Mouse (Mus musculus) brain, adult 10 weeks (tissue): ENCODE results near the gene Stx1a. TPM values are rescaled to one million over a fixed set of nuclear protein-coding genes. Genes with fewer than 3 reads are reported as not detected.

Source experiments
- polyA plus RNA-seq: library from polyadenylated mRNA; stranded (reverse); fragments of 350-450 nt; fragmentation: Illumina TruSeq; extraction: RNeasy Lipid Tissue Mini Kit (QIAGEN cat#74804); gene quantifications from one replicate; pipeline ENCODE4 v1.2.3, GENCODE M21; 2015; ENCODE audit warnings: low read depth, low replicate concordance

Stx1a gene
- 262 TPM for polyA plus RNA-seq

DNA sequence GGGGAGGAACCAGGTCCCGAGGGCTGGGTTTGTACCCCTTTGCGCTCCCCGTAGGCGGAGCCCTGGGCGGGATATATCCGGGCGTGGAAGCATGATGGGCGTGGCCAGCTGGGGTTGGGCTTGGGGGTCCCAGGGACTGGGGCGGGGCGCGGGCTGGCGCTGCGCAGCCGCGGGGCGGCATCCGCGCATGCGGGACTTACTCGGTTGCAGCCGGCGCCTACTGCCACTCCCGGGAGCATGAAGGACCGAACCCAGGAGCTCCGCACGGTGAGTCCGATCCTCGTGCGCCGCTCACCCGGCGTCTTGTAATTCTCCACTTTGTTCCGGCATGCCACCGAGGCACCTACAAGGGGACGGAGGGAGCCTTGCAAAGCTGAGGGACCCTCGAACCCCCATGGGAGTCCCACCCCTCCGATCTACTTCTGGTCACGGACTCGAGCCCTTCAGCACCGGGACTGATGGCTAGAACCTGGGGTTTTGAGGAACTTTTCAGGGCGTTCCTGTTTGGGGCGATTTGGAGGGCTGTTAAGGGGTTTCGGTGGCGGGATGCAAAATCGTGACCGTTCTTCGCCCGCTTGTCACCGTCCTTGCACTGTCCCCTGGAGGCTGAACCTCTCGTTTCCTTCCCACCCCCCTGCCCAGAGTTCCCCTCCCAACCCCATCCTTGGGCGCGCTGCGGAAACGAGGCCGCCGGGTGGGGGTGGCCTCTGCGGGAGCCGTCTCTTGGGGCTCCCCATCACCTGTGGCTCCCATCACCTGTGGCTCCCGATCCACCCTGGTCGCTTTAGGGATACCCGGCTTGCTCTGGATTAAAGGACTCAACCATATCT is at the start of gene Stx1a:
Gene Stx1a, plus strand, starts transcription at position 139 of the 830 bp plus-strand sequence.

DNA sequence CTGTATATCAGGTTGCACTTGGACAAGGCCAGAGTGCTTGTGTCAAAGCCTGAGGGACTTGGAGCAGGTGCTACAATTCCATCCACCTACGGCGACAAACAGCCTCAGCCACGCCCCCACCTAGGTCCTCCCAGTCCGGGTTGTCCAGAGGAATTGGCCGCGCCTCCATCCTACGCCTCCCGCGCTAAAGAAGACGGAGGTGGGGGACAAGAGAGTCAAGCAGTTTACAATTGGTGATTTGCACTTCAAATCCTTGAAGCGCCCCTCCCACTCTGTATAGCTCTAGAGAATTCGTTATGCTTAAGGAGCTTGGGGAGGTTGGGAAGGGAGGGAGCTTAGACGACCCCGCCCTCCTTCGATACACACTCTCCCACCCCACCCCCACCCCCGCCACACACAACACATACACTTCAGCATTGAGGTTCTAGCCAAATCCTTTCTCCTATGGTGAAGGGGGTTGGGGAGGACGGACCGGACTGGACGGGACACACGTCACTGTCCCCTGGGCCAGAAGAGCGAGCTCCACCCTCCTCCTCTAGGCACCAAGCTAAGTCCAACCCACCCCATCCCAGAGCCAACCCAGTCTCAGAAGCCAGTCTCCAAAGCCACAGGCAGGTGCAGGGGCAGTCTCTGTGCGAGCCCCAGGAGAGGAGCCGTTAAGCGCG is 37.5 kb upstream of the Stx1a start, which contains the start of gene Cldn3:
Gene Cldn3, plus strand, starts transcription at position 582 of the 665 bp plus-strand sequence.

DNA sequence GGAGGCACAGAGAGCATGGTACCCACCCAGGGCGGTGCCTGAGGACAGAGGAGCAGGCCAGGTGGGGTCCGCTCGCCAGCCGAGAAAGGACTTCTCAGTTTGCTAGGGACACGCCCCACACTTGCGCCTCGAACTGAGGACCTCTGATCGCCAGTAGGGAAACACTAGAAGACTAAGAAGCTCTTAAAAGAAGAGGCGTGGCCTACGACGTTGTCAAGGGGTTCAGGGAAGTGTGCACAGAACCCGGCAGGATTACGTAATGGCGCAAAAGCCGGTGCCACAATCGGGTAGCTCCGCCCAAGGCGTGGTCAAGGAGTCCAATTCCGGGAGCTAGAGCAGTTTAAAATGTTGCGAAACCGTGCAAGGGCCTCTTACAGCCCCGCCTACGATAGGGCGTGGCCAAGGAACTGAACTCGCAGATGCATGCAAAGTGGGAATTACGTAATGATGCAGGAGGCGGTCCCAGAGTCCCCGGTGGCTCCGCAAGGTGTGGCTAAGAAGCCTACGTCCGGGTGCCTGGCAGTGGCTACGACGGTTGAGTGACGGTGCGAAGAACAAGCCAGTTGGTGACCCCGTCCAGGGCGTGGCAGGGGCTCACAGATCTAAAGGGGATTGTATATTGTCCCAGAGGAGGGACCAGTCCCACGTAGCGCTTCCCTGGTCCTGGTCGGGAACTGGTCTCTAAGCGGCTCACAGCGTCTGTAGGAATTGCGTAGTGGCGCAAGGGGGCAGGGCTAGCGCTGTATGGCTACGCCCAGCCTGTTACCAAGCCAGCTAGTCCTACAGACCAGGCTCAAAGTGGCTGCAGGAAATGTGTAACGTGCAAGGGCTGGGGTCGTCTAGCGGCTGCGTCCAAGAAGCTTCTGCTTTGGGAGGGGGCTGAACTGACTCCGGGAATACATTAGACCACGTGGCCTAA is 14.4 kb upstream of the Stx1a start, which contains the start of gene Abhd11:
Gene Abhd11, plus strand, starts transcription at position 482 of the 919 bp plus-strand sequence.

DNA sequence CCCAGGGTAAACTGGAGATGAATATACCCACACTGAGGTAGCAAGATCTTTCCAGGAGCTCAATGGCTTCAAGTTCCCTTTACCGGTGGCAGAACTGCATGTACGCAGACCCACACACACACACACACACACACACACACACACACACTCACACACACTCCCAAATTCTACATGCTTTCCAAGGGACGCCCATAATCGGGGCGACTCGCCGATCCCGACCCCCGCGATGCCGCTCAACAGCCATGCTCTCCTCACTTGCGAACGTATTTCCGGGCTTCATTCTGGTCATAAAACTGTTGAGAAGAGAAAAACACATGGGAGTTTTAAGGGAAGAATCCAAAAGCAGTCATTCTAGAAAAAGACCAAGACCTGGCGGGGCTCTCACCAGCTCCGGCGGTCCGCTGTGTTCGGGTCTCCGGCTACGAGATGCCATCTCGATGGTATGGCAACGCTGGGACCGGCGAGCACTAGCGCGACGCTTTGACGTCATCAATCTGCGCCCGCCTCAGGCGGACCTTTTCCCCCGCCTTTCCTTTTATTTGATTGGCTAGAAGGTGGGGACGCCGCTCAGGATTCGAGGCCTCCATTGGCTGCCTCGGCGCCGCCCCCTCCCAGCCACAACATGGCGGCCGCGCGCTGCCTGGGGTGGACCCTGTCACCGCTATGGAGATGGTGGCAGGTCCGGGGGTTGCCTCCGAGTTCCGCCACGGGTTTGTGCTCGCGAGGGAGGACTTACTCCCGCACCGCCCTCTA is 40.5 kb downstream of the Stx1a start, which contains the start of gene Dnajc30:
Gene Dnajc30, plus strand, starts transcription at position 574 of the 753 bp plus-strand sequence.

DNA sequence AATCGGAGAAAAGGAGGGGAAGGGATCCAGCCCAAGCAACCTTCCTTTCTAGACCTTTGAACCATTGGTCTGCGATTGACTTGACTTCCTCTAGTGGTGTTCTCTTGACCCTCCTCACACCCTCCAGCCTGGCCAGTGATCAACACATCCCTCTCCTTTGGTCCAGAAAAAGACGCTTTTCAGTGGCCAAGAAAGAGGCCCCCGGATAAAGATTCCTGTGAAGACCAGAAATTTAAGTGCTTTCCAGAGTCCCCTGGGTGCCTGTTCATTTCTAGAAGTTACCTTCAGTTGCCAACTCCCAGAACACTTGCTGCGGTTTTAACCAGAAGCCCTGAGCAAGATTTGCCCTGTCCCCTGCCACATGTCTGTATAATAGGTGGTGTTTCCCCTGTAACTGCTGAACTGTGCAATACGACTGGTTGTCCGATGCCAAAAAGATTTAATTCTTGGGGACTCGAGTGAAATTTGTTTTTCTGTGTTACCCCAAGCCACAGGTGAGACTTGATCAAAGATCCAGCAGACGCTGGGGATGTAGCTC is 41.7 kb downstream of the Stx1a start, which contains the start of gene Bud23:
Gene Bud23, minus strand, starts transcription at position 51 of the 538 bp plus-strand sequence.

DNA sequence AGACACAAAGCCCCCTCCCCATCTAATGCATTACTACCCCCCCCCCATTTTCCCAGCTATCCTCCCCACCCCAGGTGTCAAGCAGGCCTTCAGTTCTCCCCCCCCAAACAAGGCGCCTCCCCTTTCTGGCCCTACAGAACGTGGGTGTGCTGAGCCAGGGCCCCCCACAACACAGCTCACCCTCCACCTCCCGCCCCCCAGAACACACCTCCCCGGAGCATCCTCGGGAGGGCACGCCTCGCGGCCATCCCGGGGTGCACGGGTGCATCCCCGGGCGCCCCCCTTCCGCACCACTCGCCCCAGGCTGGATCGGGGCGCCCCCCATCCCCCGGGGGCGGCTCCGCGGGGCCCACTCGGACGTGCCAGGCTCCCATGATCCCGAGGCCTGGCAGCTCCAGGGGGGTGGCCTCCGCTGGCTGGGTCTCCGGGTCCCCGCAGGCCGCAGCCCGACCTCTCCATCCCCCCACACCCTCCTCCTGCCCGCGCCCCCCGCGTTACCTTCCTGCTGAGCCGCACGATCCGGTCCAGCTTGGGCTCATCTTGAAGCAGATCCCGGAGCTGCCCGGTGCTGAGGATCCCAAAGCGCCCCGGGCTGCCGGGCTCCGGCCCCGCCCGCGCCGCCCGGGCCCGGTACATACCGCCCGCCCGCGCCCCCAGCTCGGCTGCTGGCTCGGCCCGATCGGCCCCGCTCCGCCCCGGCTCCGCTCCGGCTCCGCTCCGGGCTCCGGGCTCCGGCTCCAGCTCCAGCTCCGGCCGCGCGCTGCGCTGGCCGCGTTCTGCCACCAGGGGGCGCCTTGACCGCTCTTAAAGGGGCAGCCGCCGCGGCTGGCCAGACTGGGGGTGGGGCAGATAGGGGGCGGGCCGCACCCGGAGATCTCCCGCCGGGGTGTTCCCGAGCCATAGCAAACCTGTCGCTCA is 54.5 kb downstream of the Stx1a start, which contains the start of gene Vps37d:
Gene Vps37d, minus strand, starts transcription at position 703 of the 918 bp plus-strand sequence.

DNA sequence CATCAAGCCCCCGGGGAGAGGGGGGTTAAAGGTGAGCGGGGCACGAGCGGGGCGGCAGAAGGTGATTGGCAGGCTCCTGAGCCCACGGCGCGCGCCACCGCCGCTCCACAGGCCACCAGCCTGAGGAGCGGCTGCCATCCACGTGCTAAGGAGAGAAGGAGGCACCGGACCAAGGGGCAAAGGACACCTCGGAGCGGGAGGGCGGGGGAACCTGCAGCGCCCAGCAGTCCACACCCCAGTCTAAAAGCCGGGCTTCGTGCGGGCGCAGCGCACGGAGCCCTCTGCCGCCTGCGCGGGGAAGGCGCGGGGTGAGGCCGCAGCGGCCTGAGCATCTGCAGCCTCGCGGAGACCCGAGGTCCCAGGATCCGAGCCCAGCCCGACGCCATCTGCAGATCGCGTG is 66.4 kb downstream of the Stx1a start, which contains the start of gene Mlxipl:
Gene Mlxipl, plus strand, starts transcription at position 238 of the 400 bp plus-strand sequence.

Other genes starting within 250 kb of the Stx1a start
- not detected for gene Tmem270, start 116.7 kb upstream of the Stx1a start, polyA plus RNA-seq
- not detected for gene Cldn13, start 108.0 kb upstream of the Stx1a start, polyA plus RNA-seq
- 6.7 TPM for gene Mettl27, start 91.1 kb upstream of the Stx1a start, polyA plus RNA-seq
- not detected for gene Cldn4, start 76.5 kb upstream of the Stx1a start, polyA plus RNA-seq
- gene Cldn3, start 37.3 kb upstream of the Stx1a start, polyA plus RNA-seq: 0.37 TPM
- 49.6 TPM for gene Abhd11, start 14.3 kb upstream of the Stx1a start, polyA plus RNA-seq
- gene Dnajc30, start 40.7 kb downstream of the Stx1a start, polyA plus RNA-seq: 37.6 TPM
- gene Bud23, start 41.5 kb downstream of the Stx1a start, polyA plus RNA-seq: 58.5 TPM
- gene Vps37d, start 54.8 kb downstream of the Stx1a start, polyA plus RNA-seq: 19.8 TPM
- gene Mlxipl, start 66.4 kb downstream of the Stx1a start, polyA plus RNA-seq: 2.6 TPM
- gene Tbl2, start 126.2 kb downstream of the Stx1a start, polyA plus RNA-seq: 13.0 TPM
- gene Bcl7b, start 144.8 kb downstream of the Stx1a start, polyA plus RNA-seq: 59.0 TPM
- 47.8 TPM for gene Baz1b, start 163.8 kb downstream of the Stx1a start, polyA plus RNA-seq
- 4.9 TPM for gene Fzd9, start 227.7 kb downstream of the Stx1a start, polyA plus RNA-seq